Mouse (Mus musculus): ENCODE measurements at regions not wholly inside any gene's neighbourhood (a gene's known extent, or its start where the extent isn't known, plus 50 kb on each side); places are given as distances from the start of the nearest gene placed in this dataset.

DNA sequence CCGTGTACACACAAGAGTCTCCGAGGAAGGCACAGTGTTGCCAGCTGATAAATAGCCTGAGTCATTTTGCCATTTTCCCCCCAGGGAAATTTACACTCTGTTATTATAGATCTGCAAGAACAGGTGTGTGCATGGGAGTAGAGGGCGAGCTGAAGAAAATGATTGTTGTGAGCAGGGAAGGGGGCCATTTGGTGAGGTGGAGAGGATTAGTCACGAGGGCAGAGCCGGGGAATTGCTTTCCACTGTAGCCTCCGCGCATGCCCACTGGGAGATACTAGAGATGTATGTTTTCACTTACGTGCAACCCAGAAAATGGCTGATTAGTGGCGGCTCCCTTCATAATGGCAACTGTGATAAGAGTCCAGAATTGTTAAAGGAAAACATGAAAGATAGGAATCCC lies 185.3 kb upstream of the Krr1 start:
- Histone ChIP-seq H3K27ac (ENCODE audit: low read depth, low read length) (no peak overlapping the region), H3K9me3 (ENCODE audit: control insufficient read depth) (no peaks in the 10 kb centered on the region), H3K4me3 (ENCODE audit: low read depth, low read length) (no peak overlapping the region), H3K9ac (ENCODE audit: low read depth, low read length) (no peak overlapping the region), H3K27me3 (replicated peaks; ENCODE audit: control insufficient read depth, insufficient read depth, low read length) (no peaks in the 10 kb centered on the region), H3K36me3 (ENCODE audit: control insufficient read depth, insufficient read depth) (no peaks in the 10 kb centered on the region), H3K4me1 (replicated peaks; ENCODE audit: control insufficient read depth, insufficient read depth, low read length) (no peaks in the 10 kb centered on the region), H3K4me2 (replicated peaks; ENCODE audit: low read depth) (no peak overlapping the region)
- no peak for ATAC-seq
- 54% methylated on average over 9 of the region's 9 CpGs for WGBS
- no peak for TF ChIP-seq CTCF (IDR thresholded peaks at IDR 0.05; ENCODE audit: low read depth)

DNA sequence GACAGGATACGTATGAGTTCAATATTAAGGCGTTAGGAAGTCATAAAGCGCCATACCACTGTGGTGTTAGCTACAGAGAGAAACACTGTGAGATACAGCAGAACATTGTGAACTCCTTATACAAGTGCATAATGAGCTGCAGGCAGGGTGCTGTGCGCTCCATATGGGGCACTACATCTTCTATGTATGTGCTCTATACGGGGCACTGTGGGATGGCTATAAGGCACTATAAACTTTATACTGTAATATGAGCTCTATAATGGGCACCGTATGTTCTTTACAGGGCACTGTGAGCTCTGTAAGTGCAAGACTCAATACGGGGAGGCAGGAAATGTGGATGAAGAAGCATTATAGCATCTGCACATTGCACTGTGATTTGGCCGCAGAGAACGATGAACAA lies 183.2 kb upstream of the Krr1 start:
- TF ChIP-seq CTCF (IDR thresholded peaks at IDR 0.05; ENCODE audit: low read depth): no peak
- Histone ChIP-seq H3K4me1 (replicated peaks; ENCODE audit: control insufficient read depth, insufficient read depth, low read length) (no peaks in the 10 kb centered on the region), H3K4me2 (replicated peaks; ENCODE audit: low read depth) (no peak overlapping the region), H3K27ac (ENCODE audit: low read depth, low read length) (no peak overlapping the region), H3K9me3 (ENCODE audit: control insufficient read depth) (no peaks in the 10 kb centered on the region), H3K36me3 (ENCODE audit: control insufficient read depth, insufficient read depth) (no peaks in the 10 kb centered on the region), H3K27me3 (replicated peaks; ENCODE audit: control insufficient read depth, insufficient read depth, low read length) (no peaks in the 10 kb centered on the region), H3K4me3 (ENCODE audit: low read depth, low read length) (no peak overlapping the region), H3K9ac (ENCODE audit: low read depth, low read length) (no peak overlapping the region)
- WGBS: 89% methylated on average over 9 of the region's 9 CpGs
- ATAC-seq: no peak

DNA sequence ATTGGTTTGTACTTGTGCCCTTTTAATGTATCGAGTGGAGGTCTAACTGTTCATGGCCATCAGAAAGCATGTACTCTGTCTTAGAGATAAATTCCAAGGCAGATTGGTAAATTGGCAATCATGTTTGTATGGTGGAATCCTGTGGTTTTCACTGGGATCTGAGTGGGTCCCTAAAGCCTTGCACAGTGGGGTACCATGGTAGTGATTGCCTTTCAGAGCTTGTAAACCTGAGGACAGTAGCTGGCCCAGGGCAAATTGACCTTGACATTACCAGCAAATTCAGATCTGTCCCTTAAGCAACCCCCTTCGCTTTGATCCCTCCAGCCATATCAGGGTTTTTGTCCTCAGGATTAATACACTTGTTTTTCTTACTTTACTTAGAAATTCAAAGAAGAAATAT lies 181.6 kb upstream of the Krr1 start:
- ATAC-seq: no peak
- Histone ChIP-seq H3K36me3 (ENCODE audit: control insufficient read depth, insufficient read depth) (no peaks in the 10 kb centered on the region), H3K9ac (ENCODE audit: low read depth, low read length) (no peak overlapping the region), H3K9me3 (ENCODE audit: control insufficient read depth) (no peaks in the 10 kb centered on the region), H3K4me3 (ENCODE audit: low read depth, low read length) (no peak overlapping the region), H3K27ac (ENCODE audit: low read depth, low read length) (no peak overlapping the region), H3K27me3 (replicated peaks; ENCODE audit: control insufficient read depth, insufficient read depth, low read length) (no peaks in the 10 kb centered on the region), H3K4me1 (replicated peaks; ENCODE audit: control insufficient read depth, insufficient read depth, low read length) (no peaks in the 10 kb centered on the region), H3K4me2 (replicated peaks; ENCODE audit: low read depth) (no peak overlapping the region)
- WGBS: 95% methylated on average over 2 of the region's 2 CpGs
- TF ChIP-seq CTCF (IDR thresholded peaks at IDR 0.05; ENCODE audit: low read depth): no peak

DNA sequence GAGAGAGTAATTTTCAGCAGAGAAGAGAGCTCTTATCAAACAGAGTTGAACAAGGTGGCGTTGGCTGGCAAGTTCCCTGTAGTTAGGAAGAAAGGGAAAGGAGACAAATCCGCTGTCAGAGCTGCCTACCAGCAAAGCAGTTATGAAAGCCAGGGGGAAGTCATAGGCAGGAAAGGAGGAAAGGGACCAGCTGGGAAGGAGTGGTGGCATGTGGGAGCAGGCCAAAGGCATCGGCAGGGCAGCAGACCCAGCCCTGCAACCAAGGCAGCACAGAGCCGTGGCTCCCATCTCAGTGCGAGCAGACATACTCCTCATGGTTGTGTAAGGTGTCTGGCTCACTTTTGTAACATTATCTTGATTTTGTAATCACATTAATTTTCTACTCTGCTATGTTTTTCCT lies 177.4 kb upstream of the Krr1 start:
- no peak overlapping the region for H3K4me2 ChIP-seq (replicated peaks; ENCODE audit: low read depth)
- 76% methylated on average over 5 of the region's 5 CpGs for WGBS
- no peak overlapping the region for H3K27ac ChIP-seq (ENCODE audit: low read depth, low read length)
- no peak for TF ChIP-seq CTCF (IDR thresholded peaks at IDR 0.05; ENCODE audit: low read depth)
- H3K4me3 ChIP-seq (ENCODE audit: low read depth, low read length): no peak overlapping the region
- no peak overlapping the region for H3K9ac ChIP-seq (ENCODE audit: low read depth, low read length)
- H3K27me3 ChIP-seq (replicated peaks; ENCODE audit: control insufficient read depth, insufficient read depth, low read length): no peaks in the 10 kb centered on the region
- ATAC-seq: no peak
- no peaks in the 10 kb centered on the region for H3K4me1 ChIP-seq (replicated peaks; ENCODE audit: control insufficient read depth, insufficient read depth, low read length)
- H3K36me3 ChIP-seq (ENCODE audit: control insufficient read depth, insufficient read depth): no peaks in the 10 kb centered on the region
- no peaks in the 10 kb centered on the region for H3K9me3 ChIP-seq (ENCODE audit: control insufficient read depth)

DNA sequence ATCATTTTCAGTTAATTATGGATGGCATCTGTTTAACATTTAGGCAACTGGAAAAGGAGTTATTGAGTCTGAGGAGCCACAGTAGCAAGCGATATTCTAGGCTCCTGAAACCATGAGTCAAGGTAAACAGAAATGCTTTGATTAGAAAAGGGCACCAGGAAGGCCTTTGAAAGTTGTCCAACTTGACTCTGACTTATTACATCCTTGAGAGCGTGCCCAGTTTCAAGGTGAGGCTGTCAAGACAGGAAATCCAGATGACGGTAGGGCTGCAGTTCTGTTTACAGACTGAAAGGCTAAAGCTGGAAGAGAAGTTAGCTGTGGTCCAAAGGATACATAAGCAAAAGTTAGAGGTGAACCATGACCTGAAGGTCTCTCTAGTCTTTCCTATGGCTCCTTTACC lies 176.7 kb upstream of the Krr1 start:
- ATAC-seq: no peak

DNA sequence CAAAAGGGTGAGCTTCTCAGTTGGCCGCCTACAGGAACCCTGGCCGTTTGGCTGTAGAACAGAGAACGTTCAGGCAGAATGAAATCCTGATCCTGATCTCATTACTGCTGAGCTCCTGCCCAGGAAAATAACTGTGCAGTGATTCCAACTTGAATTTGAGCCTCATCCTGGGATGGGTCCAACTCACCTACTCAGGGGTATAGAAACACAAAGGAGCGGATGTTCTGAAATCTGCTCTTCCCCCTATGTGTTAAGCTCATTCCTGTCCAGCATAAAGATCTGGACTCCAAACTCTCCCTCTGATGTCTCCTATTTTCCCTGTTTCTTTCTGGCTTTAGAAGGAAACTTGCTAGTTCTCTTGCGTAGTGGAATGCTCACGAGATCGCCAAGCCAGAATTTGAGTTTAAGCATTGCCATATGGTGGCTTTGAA lies 173.6 kb upstream of the Krr1 start:
- H3K9me3 ChIP-seq (ENCODE audit: control insufficient read depth): no peaks in the 10 kb centered on the region
- WGBS: 86% methylated on average over 7 of the region's 7 CpGs
- H3K36me3 ChIP-seq (ENCODE audit: control insufficient read depth, insufficient read depth): no peaks in the 10 kb centered on the region
- H3K4me3 ChIP-seq (ENCODE audit: low read depth, low read length): no peak overlapping the region
- no peak overlapping the region for H3K9ac ChIP-seq (ENCODE audit: low read depth, low read length)
- H3K4me1 ChIP-seq (replicated peaks; ENCODE audit: control insufficient read depth, insufficient read depth, low read length): no peaks in the 10 kb centered on the region
- H3K27me3 ChIP-seq (replicated peaks; ENCODE audit: control insufficient read depth, insufficient read depth, low read length): no peaks in the 10 kb centered on the region
- H3K27ac ChIP-seq (ENCODE audit: low read depth, low read length): no peak overlapping the region
- ATAC-seq: no peak
- no peak for TF ChIP-seq CTCF (IDR thresholded peaks at IDR 0.05; ENCODE audit: low read depth)
- H3K4me2 ChIP-seq (replicated peaks; ENCODE audit: low read depth): no peak overlapping the region

More for the DNA sequence above, 176.7 kb upstream of the Krr1 start:
- WGBS: 26% methylated on average over 3 of the region's 3 CpGs
- H3K27me3 ChIP-seq (replicated peaks; ENCODE audit: control insufficient read depth, insufficient read depth, low read length): no peaks in the 10 kb centered on the region
- H3K9me3 ChIP-seq (ENCODE audit: control insufficient read depth): no peaks in the 10 kb centered on the region
- no peak for TF ChIP-seq CTCF (IDR thresholded peaks at IDR 0.05; ENCODE audit: low read depth)
- H3K9ac ChIP-seq (ENCODE audit: low read depth, low read length): no peak overlapping the region
- H3K36me3 ChIP-seq (ENCODE audit: control insufficient read depth, insufficient read depth): no peaks in the 10 kb centered on the region
- H3K27ac ChIP-seq (ENCODE audit: low read depth, low read length): no peak overlapping the region
- no peak overlapping the region for H3K4me3 ChIP-seq (ENCODE audit: low read depth, low read length)
- no peak overlapping the region for H3K4me2 ChIP-seq (replicated peaks; ENCODE audit: low read depth)
- no peaks in the 10 kb centered on the region for H3K4me1 ChIP-seq (replicated peaks; ENCODE audit: control insufficient read depth, insufficient read depth, low read length)
